Mouse (Mus musculus) mesoderm, embryonic 11.5 days (tissue): Measurements from ENCODE around the gene Mrc2.

Experiments
- DNase-seq: peaks from one replicate; pipeline ENCODE4 v3.0.0-alpha.2; 2012; ENCODE audit warnings: low read depth, low spot score

The Mrc2 gene

GRCm38 (mm10) chr11:105311291-105311975 is 19.0 kb downstream of the Mrc2 start:
- peak; percentile 21 for DNase-seq

GRCm38 (mm10) chr11:105312311-105312942 is 20.0 kb downstream of the Mrc2 start:
- peak; percentile 30 for DNase-seq

- DNase-seq, result peak; percentile 77
Observed at GRCm38 (mm10) chr11:105312972-105313632, 20.7 kb downstream of the Mrc2 start.

- DNase-seq, result no peak
Observed at GRCm38 (mm10) chr11:105313633-105314014, 21.2 kb downstream of the Mrc2 start.

- DNase-seq, result no peak
Observed at GRCm38 (mm10) chr11:105315296-105315695, 22.9 kb downstream of the Mrc2 start.

- no peak for DNase-seq
Observed at GRCm38 (mm10) chr11:105316121-105316520, 23.7 kb downstream of the Mrc2 start.

- no peak for DNase-seq
Observed at GRCm38 (mm10) chr11:105317769-105318168, 25.3 kb downstream of the Mrc2 start.

- DNase-seq, result no peak
Observed at GRCm38 (mm10) chr11:105321090-105321489, 28.6 kb downstream of the Mrc2 start.

GRCm38 (mm10) chr11:105323530-105323929 is 31.1 kb downstream of the Mrc2 start:
- no peak for DNase-seq

- DNase-seq, result no peak
Observed at GRCm38 (mm10) chr11:105327101-105327500, 34.7 kb downstream of the Mrc2 start.

- DNase-seq, result no peak
Observed at GRCm38 (mm10) chr11:105329962-105330361, 37.5 kb downstream of the Mrc2 start.

- DNase-seq, result no peak
Observed at GRCm38 (mm10) chr11:105331129-105331528, 38.7 kb downstream of the Mrc2 start.

- peak; percentile 63 for DNase-seq
Observed at GRCm38 (mm10) chr11:105331732-105332131, 39.3 kb downstream of the Mrc2 start.

- peak; percentile 60 for DNase-seq
Observed at GRCm38 (mm10) chr11:105332468-105332867, 40.0 kb downstream of the Mrc2 start.

GRCm38 (mm10) chr11:105333867-105334670 is 41.6 kb downstream of the Mrc2 start:
- no peak for DNase-seq

- no peak for DNase-seq
Observed at GRCm38 (mm10) chr11:105338596-105339390, 46.4 kb downstream of the Mrc2 start.

GRCm38 (mm10) chr11:105345284-105345683 is 52.8 kb downstream of the Mrc2 start:
- peak; percentile 54 for DNase-seq

GRCm38 (mm10) chr11:105347162-105348161 is 55.0 kb downstream of the Mrc2 start:
- peak; percentile 90 for DNase-seq

GRCm38 (mm10) chr11:105348495-105348982 is 56.1 kb downstream of the Mrc2 start:
- DNase-seq, result no peak
